Mouse (Mus musculus) activated CD4-positive, CD25-positive, alpha-beta regulatory T cell, adult 4 months (primary cell): ENCODE results near the gene Gmcl1. TPM values are rescaled to one million over a fixed set of nuclear protein-coding genes. Genes with fewer than 3 reads are reported as not detected.

Experiments
- ATAC-seq: one replicate; pipeline ENCODE4 v1.8.0; 2017
- polyA plus RNA-seq, 2 experiments: library from polyadenylated mRNA; unstranded; fragments of 100-300 nt; shearing (Covaris generic); gene quantifications; one replicate each; pipeline ENCODE4 v1.2.1; 2017

Gmcl1 gene
- polyA plus RNA-seq: 10 to 100 TPM; 10.8 to 12.8 TPM

DNA sequence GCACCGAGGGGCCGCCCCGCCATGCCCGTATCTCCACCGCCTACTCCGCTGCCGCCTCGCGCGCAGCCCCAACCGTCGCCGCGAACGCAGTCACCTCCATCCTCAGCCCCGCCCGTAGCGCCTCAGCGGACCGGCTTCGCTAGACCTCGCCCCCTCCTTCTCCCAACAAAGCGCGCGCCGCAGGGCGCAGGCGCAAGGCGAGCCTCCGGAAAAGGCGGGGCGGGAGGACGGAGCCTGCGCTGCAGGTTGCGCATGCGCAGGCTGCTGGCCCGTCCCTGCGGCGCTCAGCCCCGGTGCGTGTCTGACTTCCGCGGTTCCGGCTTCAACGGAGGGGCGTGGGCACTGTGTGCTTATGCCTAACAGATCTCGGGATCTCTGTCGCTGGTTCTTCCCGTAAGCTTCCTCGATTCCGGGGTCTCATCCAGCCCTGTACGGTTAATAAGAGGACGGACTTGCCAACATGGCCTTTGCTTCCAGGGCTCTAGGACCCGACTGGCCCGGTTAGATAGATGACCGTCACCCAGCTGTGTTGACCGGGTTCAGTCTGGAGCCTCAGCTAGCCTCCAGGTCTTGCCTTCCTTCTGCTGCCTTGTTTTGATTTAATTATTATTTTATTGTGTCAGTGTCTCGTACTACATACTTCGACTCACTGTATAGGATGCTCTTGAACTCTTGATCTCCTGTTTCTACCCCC, at the start of gene Gmcl1:
Gene Gmcl1 (minus strand): TSS at position 201 of the 694 bp plus-strand sequence.
- ATAC-seq: peak; percentile 94

DNA sequence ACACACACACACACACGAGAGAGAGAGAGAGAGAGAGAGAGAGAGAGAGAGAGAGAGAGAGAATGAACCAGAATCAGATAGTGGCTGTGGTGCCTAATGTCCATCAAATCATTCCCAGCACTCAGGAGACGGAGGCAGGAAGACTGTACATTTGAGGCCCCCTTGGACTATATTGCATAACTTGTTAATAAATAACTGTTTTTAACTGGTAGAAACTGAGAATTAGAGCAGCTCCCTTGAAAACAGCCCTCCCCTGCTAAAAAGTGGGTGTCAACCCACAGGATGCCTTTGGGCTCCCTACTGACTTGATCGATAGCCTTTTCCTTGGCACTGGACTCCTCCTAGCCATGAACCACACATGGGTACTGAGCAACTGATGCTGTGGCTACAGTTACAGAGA, 49.2 kb upstream of the Gmcl1 start:
- ATAC-seq: no peak

DNA sequence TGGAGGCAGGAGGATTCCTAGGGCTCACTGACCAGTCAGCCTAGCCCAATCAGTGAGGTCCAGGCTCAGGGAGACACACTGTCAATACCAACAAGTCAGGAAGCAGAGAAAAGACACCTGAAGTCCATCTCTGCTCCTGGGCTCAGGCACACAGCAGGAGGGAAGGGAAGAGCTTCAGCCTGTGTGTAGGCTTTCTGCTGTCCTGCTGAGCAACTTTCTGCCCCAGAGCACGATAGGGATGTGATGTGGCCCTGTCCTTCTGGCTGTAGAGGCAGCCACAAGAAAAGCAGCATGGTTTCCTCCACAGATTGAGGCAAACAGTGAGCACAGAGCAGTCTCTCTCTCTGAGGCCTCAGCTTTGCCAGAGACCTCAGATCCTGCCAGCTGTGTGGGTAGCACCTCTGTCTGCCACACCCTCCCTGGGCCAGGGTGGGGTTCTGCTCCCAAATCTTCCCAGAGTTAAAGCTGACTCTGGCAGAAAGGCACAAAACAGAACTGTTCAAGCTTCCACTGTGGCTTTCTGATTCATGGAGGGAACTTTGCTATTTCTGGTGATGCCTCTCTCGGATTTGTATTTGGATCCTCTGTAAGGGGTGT, 48.3 kb upstream of the Gmcl1 start:
- no peak for ATAC-seq

GRCm38 (mm10) chr6:86778910-86779594, 45.9 kb upstream of the Gmcl1 start:
- ATAC-seq: no peak

GRCm38 (mm10) chr6:86777181-86777580, 44.0 kb upstream of the Gmcl1 start:
- ATAC-seq: no peak

- no peak for ATAC-seq
These were observed 43.5 kb upstream of the Gmcl1 start for GRCm38 (mm10) chr6:86776706-86777071.

DNA sequence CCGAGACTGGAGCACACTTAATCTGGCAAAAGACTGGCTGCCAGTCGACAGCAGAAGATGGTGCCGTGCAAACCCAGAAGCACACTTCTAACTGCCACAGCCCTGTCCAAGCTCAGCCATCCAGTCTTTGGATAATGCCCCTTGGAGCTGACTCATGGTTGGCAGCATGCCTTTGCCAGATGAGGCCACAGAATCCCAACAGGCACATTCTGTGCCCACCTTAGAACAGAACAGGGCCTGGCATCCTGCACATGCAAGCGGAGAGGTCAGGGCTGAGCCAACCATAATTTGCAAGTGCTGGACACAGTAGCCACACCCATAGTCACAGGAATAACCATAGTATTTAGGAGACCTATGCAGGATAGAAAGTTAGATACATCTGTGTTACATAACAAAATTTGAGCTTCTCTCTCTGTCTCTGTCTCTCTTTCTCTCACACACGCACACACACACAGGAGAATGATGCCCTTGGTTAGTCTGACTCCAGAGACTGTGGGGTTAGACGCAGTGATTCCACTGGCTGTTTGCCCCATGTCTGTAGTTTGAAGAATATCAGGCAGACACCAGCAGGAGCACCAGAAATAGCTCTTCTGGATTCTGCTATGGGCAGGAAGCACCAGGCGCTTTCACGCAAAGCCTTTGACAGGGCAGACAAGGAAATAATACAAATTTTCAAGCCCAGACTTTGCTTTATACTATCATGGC, 43.0 kb upstream of the Gmcl1 start:
- no peak for ATAC-seq

DNA sequence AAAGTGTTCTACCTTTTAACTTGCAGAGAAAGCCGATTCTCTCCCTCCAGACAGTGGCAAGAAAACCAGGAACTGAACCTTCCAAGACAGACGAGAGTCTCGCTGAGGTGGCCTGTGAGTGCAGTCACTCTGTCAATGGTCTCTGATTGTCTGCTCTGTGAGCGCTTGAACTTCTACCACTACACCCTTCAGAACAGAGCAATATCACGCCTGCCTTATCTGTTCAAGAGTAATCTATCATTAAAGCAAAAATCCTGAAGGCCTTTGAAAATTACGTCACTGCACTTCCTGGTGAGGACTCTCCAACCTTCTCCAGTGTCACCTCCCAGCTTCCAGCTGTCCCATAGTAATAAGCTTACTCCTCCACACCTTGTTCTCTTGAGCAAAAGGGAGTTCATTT, 41.8 kb upstream of the Gmcl1 start:
- no peak for ATAC-seq

DNA sequence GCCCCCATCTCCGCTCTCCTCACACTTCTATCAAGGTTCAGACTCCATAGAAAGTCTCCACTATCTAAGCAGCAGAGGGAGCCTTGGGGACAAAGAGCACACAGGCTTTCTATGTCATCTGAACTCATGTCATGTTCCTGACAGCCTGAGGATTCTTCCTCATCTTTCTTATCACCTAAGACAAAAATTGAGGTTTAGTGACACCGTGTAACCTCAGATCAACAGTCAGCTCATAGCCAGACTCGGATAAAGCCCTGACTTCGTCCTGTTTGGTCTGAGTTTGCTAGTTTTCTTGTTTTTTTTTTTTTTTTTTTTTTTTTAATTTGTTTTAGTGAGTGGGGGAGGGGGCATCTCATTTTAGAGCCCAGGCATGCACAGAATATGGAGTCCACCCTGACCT, 40.6 kb upstream of the Gmcl1 start:
- ATAC-seq: no peak

GRCm38 (mm10) chr6:86772631-86773030, 39.4 kb upstream of the Gmcl1 start:
- no peak for ATAC-seq

DNA sequence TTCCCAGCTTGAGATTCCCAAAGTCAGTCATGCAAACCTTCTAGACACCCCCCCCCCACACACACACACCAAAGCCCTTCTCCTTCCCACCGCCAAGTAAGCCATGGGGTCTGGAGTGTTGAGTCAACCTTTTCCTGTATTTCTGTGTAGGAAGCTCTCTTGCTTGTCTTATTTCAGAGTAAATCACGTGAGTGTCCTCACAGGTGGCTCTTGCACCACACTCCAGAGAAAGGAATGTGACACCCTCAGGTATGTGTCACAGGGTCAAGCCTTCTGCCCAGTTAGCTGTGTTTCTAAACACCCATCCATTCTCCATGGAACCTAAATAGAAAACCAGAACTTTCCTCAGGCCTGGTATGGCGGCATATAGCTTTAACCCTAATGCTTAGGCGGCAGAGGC, 35.8 kb upstream of the Gmcl1 start:
- no peak for ATAC-seq

GRCm38 (mm10) chr6:86768186-86768776, 35.1 kb upstream of the Gmcl1 start:
- no peak for ATAC-seq

- no peak for ATAC-seq
These were observed 34.3 kb upstream of the Gmcl1 start for GRCm38 (mm10) chr6:86767465-86767864.

- ATAC-seq: no peak
These were observed 32.5 kb upstream of the Gmcl1 start for GRCm38 (mm10) chr6:86765637-86766059.

DNA sequence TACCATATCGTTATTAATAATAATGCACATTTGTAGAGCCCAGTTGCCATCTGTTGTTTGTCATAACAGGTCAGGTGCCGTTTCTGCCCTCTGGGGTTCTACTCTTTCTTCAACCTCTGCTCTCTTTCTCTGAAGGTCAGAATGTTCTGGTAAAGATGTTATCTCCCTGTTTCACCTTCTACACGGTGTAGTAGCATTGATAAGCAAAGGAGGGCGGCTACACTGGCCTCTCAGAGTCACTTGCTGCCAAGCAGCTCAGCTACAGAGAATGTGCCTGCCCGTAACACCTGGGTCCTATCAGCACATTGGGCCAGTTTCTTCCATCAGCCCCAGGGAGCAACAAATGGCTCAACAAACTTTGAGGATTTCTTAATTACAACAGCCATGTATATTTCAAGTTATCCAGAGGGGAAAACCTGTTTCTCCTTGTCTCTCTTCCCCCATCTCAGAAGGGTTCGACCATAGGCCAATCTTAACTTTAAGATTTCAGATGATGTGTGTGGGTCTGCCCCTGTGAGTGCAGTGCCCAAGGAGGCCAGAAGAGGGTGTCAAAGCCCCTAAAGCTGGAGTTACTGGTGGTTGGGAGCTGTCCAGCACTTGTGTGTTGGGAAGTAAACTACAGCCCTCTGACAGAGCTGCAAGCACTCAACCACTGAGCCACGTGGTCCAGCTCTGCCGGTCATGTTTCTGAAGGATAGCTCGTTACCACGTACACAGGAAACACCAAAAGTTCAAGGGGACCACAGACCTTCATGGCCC, 21.1 kb upstream of the Gmcl1 start:
- no peak for ATAC-seq

DNA sequence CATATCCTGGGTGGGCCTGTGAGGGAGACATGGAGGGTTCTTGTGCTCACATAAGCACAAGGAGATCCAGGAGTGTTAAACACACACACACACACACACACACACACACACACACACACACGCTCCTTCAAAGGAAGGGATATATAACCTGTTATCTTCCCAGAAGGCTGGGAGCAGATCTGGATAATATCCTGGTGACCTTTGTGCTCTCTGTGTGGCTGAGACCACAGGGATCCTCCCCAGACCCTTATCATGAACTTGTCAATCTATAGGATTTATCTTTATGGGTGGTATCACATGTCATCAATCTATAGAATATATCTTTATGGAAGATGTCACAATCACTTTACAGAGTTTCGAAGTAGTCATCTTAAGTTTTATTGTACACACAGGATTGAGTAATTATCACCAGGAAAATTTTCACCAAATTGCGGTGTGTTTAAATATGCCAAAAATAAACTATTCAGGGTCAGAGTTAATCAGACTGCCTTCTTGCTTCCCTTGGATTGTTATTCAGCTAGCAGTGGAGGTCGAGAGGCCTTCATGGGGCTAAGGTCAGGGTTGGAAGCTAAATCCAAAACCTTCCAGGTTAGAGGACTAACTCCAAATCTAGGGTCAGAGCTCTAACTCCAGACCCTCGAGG, 19.8 kb upstream of the Gmcl1 start:
- no peak for ATAC-seq

GRCm38 (mm10) chr6:86750961-86751360, 17.8 kb upstream of the Gmcl1 start:
- ATAC-seq: no peak

- no peak for ATAC-seq
These were observed 16.6 kb upstream of the Gmcl1 start for GRCm38 (mm10) chr6:86749817-86750216.

DNA sequence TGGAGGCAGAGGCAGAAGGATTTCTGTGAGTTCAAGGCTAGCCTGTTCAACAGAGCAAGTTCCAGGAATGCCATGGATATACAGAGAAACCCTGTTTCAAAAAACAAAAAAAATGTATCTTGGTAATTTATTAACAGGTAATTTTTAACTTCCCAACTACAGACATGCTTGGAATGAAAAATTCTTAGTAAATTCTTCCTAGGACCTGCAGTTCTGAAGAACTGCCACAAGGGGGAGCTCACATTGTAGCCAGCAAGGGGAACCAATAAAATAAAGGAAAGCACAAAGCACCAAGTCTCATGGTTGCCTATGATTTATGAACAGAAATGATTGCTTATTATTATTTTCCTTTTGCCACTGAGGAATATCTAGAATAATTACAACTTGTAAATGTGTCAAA, 14.0 kb upstream of the Gmcl1 start:
- no peak for ATAC-seq

DNA sequence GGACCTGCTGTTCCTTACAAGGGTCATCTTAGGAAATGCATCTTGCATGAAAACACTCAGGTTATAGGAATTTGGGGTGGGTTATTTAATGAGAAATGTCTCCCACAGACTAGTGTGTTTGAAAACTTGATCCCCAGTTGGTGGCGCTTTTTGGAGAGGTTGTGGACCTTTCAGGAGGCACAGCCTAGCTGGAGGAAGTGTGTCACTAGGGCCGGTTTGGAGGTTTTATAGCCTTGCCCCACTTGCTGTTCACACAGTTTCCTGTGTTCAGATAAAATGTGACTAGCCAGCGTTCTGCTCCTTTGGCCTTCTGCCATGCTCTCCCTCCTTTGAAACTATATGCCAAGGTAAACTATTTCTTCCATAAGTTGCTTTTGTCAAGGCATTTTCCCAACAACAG, 7.5 kb upstream of the Gmcl1 start:
- ATAC-seq: no peak

- ATAC-seq: no peak
These were observed 3.6 kb upstream of the Gmcl1 start for GRCm38 (mm10) chr6:86736830-86737229.

DNA sequence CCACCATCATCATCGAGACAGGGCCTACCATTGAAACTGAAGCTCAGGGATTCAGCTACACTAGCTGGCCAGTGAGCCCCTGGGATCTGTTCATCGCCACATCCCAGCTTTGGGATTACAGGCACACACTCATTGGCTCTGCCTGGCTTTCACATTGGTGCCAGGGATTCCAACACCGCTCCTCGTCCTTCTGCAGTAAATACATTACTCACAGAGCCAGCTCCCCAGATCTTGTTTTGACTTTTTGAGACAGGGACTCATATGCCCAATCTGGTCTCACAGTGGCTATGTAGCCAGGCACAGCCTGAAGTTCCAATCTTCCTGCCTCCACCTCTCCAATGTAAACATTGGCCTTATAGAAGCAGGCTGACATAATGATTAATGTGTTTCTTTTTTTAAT, 3.1 kb upstream of the Gmcl1 start:
- no peak for ATAC-seq
